Mouse (Mus musculus) spleen, adult 18-20 months (tissue): ENCODE data around the gene Gm438.
"Not testable (repeated sequence)": the region's sequence is repeated elsewhere in the genome, so short reads cannot be mapped to it uniquely, and the experiment has no call there.

ENCODE experiments used
- DNase-seq, 2 experiments: peaks; one replicate each; pipeline ENCODE4 v3.0.0; 2022; ENCODE audit warnings: mixed read lengths in 2 of 2

Gene Gm438

GRCm38 (mm10) chr4:144786483-144786882 lies at the start of gene Gm438:
Gm438 (minus strand) TSS chr4:144786583.
- DNase-seq = no peak

GRCm38 (mm10) chr4:144824706-144825105 lies 38.3 kb upstream of the Gm438 start:
- DNase-seq = no peak

DNA sequence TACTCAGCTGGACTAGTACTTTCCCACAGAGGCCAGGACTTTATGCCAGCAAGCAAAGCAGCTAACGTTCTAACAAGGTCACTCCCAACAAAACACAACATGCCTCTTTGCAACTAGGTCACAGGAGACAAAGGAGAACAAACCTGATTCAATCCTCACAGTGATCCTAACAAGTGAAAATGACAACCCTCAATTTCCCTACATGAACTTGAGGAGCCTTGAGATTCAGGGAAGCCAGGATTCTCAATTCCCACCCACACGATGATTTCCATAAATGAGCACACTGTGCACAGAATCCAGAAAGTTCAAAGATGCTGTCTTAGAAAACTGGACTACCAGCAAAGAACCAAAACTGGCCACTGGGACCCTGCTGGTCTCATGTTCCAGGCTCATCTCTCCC lies 37.6 kb upstream of the Gm438 start:
- DNase-seq = no peak

- not testable (repeated sequence) for DNase-seq
These were observed 20.8 kb upstream of the Gm438 start for GRCm38 (mm10) chr4:144807135-144807534.

DNA sequence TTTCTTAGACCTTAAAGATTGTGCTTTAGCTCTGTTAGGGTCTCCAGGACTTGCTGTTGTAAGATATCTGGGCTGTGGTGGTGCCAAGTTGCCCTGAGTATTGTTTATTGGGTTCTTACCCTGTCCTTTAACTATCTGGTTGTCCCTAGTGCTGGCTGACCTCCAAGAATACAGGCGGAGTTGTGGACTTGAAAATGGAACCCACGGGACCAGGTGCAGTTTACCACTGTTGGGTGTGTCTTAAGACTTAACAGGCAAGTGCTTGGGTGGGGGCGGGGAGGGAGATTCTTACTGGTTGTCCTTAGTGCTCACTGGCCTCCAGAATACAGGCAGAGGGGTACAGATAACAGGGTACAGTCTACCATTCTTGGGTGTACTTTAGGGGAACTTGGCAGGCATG lies 17.2 kb upstream of the Gm438 start:
- no peak for DNase-seq

DNA sequence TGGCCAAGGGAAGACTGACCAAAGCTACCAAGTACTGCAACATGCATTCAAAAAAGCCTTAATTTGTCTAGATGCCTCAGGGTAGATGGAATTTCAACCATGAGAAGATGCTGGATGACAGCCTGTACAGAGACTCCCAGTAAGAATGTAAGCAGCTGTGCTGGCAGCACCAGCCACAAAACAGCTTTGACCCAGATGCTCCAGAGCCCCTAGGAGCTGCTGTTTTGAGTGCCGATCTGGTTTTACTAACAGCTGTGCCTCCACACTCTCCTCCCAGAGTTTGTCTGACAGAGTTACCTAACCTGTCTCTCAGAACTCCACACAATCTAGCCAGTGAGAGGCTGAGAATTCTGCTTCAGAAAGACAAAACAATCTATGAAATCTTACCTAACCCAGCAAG lies 3.8 kb upstream of the Gm438 start:
- DNase-seq = no peak

DNA sequence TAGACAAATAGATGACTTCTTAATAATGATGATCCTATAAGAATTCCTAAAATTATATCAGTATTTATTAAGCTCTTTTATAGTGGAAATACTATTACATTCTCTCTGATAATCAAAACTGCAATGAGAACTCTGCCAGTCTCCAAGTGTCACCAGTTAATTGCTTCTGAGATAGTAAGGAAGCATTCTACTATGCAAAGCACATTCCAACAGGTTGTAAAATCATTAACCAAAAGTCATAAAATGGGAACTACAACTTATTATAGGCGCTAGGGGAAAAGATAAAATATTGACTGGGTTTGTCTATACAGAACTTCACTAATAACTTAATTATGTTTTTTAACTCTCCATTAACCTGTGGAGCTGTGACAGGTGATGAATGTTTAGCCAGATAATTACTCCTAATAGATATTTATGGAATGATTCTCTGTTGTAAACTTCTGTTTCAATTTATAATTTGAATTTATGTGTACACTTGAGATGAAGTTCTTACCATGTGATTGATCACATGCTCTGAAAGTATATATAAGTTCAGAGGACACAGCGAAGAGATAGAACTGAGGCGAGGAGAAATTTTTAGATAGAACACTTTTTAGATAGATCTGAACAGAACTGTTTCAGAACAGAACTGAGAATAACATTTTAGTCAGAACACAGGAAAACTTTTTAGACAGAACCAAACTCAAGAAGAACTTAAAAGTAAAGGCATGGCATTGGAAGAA lies 3.7 kb downstream of the Gm438 start:
- no peak for DNase-seq

DNA sequence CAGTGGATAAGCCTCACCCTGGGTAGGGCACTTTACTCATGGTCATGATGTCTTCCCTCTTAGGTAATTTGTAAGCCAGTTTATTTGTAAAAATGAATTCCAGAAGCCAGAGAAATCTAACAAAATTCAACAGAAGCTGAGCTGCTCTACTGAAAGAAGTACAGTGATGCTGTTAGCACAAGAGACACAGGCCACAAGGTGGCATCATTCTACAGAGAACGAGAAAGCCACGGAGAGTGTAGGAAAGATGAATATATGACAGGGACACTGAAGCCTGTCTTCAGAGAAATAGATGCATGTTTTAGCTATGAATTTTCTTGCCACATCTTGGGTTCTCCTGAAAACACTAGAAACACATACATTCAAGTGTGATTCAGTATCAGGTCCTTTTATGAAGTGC lies 20.7 kb downstream of the Gm438 start:
- DNase-seq = no peak

GRCm38 (mm10) chr4:144749139-144749538 lies 37.2 kb downstream of the Gm438 start:
- DNase-seq = no peak
